Mouse (Mus musculus): Measurements from ENCODE around the gene Cps1. TPM values are rescaled to one million over a fixed set of nuclear protein-coding genes. Genes with fewer than 3 reads are reported as not detected.

Gene Cps1
- polyA plus RNA-seq, 1 experiment from 2014 or later: 0.31 TPM

GRCm38 (mm10) chr1:67238446-67238845 is 115.6 kb downstream of the Cps1 start:
- H3K9ac ChIP-seq (replicated peaks): no peak overlapping the region
- WGBS: 79% methylated on average over 1 of the region's 1 CpGs
- no peak overlapping the region for H3K4me3 ChIP-seq (replicated peaks)
- H3K4me1 ChIP-seq: no peaks in the 10 kb centered on the region
- no peaks in the 10 kb centered on the region for H3K9me3 ChIP-seq (replicated peaks)
- H3K27me3 ChIP-seq (replicated peaks): no peaks in the 10 kb centered on the region
- H3K36me3 ChIP-seq: no peaks in the 10 kb centered on the region
- no peak for ATAC-seq (ENCODE audit: low FRiP score)
- H3K27ac ChIP-seq (replicated peaks): no peak overlapping the region
- no peak overlapping the region for H3K4me2 ChIP-seq

GRCm38 (mm10) chr1:67238941-67239340 is 116.1 kb downstream of the Cps1 start:
- no peak overlapping the region for H3K27ac ChIP-seq (replicated peaks)
- 93% methylated on average over 1 of the region's 1 CpGs for WGBS
- no peaks in the 10 kb centered on the region for H3K4me1 ChIP-seq
- H3K27me3 ChIP-seq (replicated peaks): no peaks in the 10 kb centered on the region
- H3K4me3 ChIP-seq (replicated peaks): no peak overlapping the region
- H3K9me3 ChIP-seq (replicated peaks): no peaks in the 10 kb centered on the region
- no peak for ATAC-seq (ENCODE audit: low FRiP score)
- no peak overlapping the region for H3K4me2 ChIP-seq
- H3K9ac ChIP-seq (replicated peaks): no peak overlapping the region
- no peaks in the 10 kb centered on the region for H3K36me3 ChIP-seq

GRCm38 (mm10) chr1:67265222-67265621 is 142.4 kb downstream of the Cps1 start:
- ATAC-seq (ENCODE audit: low FRiP score): no peak
- Histone ChIP-seq H3K4me3 (replicated peaks) (no peak overlapping the region), H3K4me2 (no peak overlapping the region), H3K4me1 (no peaks in the 10 kb centered on the region), H3K27ac (replicated peaks) (no peak overlapping the region), H3K36me3 (no peaks in the 10 kb centered on the region), H3K9me3 (replicated peaks) (no peaks in the 10 kb centered on the region), H3K9ac (replicated peaks) (no peak overlapping the region), H3K27me3 (replicated peaks) (no peaks in the 10 kb centered on the region)
- WGBS: 59% methylated on average over 1 of the region's 1 CpGs

- Histone ChIP-seq H3K4me2 (no peak overlapping the region), H3K27ac (replicated peaks) (no peak overlapping the region), H3K4me3 (replicated peaks) (no peak overlapping the region), H3K9me3 (replicated peaks) (no peaks in the 10 kb centered on the region), H3K9ac (replicated peaks) (no peak overlapping the region), H3K27me3 (replicated peaks) (no peaks in the 10 kb centered on the region), H3K36me3 (no peaks in the 10 kb centered on the region), H3K4me1 (no peaks in the 10 kb centered on the region)
- no peak for ATAC-seq (ENCODE audit: low FRiP score)
Measured at GRCm38 (mm10) chr1:67267972-67268371, 145.1 kb downstream of the Cps1 start.

GRCm38 (mm10) chr1:67268450-67268849 is 145.6 kb downstream of the Cps1 start:
- no peaks in the 10 kb centered on the region for H3K4me1 ChIP-seq
- no peak overlapping the region for H3K27ac ChIP-seq (replicated peaks)
- H3K4me2 ChIP-seq: no peak overlapping the region
- H3K4me3 ChIP-seq (replicated peaks): no peak overlapping the region
- H3K9me3 ChIP-seq (replicated peaks): no peaks in the 10 kb centered on the region
- H3K9ac ChIP-seq (replicated peaks): no peak overlapping the region
- H3K36me3 ChIP-seq: no peaks in the 10 kb centered on the region
- no peak for ATAC-seq (ENCODE audit: low FRiP score)
- H3K27me3 ChIP-seq (replicated peaks): no peaks in the 10 kb centered on the region

GRCm38 (mm10) chr1:67276270-67276669 is 153.4 kb downstream of the Cps1 start:
- 94% methylated on average over 1 of the region's 1 CpGs for WGBS
- H3K4me1 ChIP-seq: no peaks in the 10 kb centered on the region
- H3K36me3 ChIP-seq: no peaks in the 10 kb centered on the region
- no peak overlapping the region for H3K27ac ChIP-seq (replicated peaks)
- H3K9ac ChIP-seq (replicated peaks): no peak overlapping the region
- H3K27me3 ChIP-seq (replicated peaks): no peaks in the 10 kb centered on the region
- no peak overlapping the region for H3K4me2 ChIP-seq
- no peak for ATAC-seq (ENCODE audit: low FRiP score)
- no peak overlapping the region for H3K4me3 ChIP-seq (replicated peaks)
- H3K9me3 ChIP-seq (replicated peaks): no peaks in the 10 kb centered on the region

Other genes starting within 250 kb of the Cps1 start
- 44.4 and 65.8 TPM in 2 replicates for gene Myl1, start 177.6 kb upstream of the Cps1 start, polyA plus RNA-seq (2015; fragmentation: Nextera tagmentation; extraction: Ambion mirVana)
- 193 and 200 TPM in 2 replicates for gene Lancl1, start 84.2 kb upstream of the Cps1 start, polyA plus RNA-seq (2015; fragmentation: Nextera tagmentation; extraction: Ambion mirVana)